Mouse (Mus musculus) thymus, postnatal 36 days (tissue): Measurements from ENCODE around the gene Mt3.
"Not testable (repeated sequence)": the region's sequence is repeated elsewhere in the genome, so short reads cannot be mapped to it uniquely, and the experiment has no call there.

Experiments
- DNase-seq, 2 experiments: peaks; one replicate each; pipeline ENCODE4 v3.0.0; 2022; ENCODE audit warnings: mixed read lengths in 2 of 2

Gene Mt3

DNA sequence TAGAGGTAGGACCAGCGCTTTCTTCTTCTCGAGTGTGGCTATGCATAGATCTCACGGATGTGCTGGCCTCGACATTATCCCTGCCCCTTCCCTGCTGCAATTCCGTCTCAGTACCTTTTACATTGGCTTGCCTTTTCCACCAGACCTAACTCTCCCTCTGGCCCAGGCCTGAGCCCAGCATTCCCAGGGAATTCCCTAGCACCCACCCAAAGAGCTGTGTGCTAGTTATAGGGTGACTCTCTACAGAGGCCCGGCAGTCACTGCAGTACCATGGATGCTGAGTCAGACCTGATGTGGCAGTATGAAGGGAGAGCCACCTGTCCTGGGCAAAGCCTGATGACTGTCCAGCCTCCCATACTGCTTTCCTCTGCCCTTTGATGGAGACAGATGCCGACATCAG is 1.0 kb downstream of the Mt3 start:
- DNase-seq: no peak

DNA sequence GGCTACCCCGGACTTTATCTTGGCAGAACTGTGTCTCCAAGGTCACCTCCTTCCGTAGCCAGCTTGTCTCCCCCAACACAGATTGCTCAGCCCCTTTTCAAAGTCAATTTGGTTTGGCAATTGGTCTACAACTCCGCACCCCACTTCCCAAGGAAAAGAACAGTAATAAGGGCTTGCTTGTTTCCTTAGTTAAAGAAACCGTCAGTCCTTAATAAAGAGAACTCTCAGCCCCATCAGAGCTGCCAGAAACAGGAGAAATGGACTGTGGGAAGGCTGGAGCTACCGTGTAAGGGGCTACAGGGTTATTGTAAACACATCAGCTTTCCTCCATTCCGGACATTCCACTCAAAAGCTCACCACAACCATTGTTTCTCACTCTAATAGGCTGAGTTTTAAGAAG is 2.1 kb downstream of the Mt3 start:
- no peak for DNase-seq

- DNase-seq: no peak
Observed at GRCm38 (mm10) chr8:94156092-94156491, 3.7 kb downstream of the Mt3 start.

- DNase-seq: not testable (repeated sequence)
Observed at GRCm38 (mm10) chr8:94165772-94166171, 13.4 kb downstream of the Mt3 start.

DNA sequence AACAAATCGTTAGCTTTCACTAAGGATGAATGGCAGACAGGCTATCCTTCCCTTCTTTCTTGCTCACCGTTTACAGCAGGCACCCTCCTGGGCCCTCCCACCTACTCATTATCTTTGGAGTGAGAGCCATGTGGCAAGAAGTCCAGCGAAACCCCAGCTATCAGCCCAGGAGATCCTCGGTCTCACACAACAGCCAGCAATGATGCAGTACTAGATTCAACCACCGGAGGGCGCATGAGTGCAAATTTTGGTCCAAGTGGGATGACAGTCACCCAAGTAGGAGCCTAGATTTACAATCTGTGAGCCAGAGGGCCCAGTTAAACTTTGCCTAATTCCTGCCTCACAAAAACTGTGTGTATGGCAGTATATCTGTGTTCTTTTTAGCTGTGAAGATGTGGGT is 14.8 kb downstream of the Mt3 start:
- DNase-seq: peak; percentile 71 to 79

DNA sequence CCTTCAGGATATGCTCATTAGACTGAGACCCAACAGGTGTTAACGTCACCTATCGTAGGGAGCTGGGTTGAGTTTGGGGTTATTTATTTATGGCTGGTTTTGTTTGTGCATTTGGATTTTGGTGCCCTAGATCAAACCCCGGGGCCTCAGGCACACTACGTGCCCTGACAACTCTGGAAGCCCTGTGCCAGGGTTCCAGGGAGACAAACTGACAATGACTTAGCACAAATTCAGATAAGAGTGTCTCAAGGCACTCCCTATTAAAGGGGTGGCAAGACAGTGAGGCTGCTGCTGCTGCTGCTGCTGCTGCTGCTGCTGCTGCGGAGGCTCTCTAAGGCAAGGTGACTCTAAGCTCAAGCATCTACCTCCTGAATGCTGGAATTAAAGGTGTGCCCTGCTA is 17.1 kb downstream of the Mt3 start:
- no peak for DNase-seq

DNA sequence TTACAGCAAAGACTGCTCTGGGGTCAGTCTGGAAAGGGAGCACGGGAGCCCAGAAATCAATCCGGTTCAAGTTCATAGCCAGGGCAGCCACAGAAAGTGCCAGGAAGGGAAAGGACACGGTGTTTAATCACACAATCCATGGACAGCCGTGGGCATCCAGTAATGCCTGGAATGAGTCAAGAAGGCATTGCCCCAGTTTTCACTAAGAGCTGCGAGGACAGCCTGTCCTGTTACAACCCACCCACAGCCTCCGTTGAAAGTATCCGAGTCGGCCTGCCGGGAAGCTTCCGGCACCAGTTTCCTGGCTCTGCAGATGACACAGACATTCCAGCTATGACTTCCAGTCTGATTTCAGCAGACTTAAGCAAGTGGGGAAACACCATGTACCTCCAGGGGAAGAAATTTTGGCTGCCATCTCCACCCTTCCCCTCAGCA is 18.9 kb downstream of the Mt3 start:
- no peak for DNase-seq

DNA sequence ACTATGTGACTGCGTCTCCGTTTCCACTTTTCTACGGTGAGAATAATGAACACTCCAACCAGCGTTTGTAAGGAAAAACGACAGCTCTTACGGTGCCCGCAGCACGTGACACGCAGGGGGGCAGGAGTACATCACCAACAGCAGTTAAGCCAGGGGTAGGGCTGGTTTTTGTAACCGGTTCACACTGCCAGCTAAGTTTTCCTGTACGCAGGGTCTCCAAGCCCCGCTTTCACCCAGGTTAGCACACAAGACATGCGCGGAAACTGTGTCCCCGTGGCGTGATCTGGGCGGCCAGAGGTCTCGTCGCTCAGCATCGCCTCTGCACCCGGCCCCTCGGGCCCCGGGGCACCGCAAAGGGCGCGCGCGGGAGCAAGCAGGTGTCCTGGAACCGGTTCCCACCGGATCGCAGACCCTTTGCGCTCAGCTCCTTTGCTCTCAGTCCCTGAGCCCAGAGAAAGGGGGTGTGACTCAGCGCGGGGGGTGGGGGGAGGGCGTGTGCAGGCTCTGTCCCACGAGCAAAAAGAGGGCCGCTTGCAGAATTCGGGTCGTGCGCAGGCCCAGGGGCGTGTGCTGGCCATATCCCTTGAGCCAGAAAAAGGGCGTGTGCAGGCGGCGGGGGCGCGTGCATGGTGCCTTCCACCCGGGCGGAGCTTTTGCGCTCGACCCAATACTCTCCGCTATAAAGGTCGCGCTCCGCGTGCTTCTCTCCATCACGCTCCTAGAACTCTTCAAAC is 19.8 kb downstream of the Mt3 start, which contains the start of gene Mt2:
Gene Mt2 (plus strand): TSS at position 590 of the 734 bp plus-strand sequence.
- DNase-seq: peak in 1 of 2 experiments; percentile 18

- DNase-seq: peak; percentile 28 to 40
Observed at GRCm38 (mm10) chr8:94172809-94173732, 20.7 kb downstream of the Mt3 start.

- no peak for DNase-seq
Observed at GRCm38 (mm10) chr8:94173848-94174403, 21.5 kb downstream of the Mt3 start.

DNA sequence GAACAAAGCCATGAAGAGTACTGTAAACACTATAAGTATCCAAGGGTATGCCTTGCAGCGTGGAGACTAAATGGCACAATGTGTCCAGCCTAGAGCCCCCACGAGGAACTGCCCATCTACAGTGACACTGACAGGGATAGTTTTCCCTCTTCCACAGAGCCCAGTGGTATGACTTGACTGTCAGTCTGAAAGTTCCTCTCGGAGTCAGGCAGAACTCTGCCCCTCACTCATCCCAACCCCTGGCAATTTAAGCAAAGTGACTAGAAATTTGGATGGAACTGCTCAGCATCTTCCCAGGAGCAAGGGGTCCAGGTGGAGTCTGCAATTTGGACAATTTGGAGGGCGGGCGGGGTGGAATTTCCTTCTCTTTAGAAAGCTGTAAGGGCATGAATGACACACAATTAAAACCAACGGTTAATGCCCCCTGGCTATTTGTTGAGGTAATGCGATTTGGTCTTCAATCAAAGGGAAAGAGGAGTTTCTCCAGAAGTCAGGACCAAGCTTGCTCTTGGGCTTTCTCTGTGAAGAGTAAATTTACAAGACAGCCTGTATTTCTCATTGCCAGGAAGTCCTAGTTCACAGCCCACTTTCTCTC is 22.3 kb downstream of the Mt3 start:
- DNase-seq: no peak

- no peak for DNase-seq
Observed at GRCm38 (mm10) chr8:94177716-94178390, 25.4 kb downstream of the Mt3 start.

GRCm38 (mm10) chr8:94178857-94179712 is 26.7 kb downstream of the Mt3 start, which contains the start of gene Mt1:
TSS of gene Mt1 (plus strand) at chr8:94179082.
- DNase-seq: peak in 1 of 2 experiments; percentile 24

DNA sequence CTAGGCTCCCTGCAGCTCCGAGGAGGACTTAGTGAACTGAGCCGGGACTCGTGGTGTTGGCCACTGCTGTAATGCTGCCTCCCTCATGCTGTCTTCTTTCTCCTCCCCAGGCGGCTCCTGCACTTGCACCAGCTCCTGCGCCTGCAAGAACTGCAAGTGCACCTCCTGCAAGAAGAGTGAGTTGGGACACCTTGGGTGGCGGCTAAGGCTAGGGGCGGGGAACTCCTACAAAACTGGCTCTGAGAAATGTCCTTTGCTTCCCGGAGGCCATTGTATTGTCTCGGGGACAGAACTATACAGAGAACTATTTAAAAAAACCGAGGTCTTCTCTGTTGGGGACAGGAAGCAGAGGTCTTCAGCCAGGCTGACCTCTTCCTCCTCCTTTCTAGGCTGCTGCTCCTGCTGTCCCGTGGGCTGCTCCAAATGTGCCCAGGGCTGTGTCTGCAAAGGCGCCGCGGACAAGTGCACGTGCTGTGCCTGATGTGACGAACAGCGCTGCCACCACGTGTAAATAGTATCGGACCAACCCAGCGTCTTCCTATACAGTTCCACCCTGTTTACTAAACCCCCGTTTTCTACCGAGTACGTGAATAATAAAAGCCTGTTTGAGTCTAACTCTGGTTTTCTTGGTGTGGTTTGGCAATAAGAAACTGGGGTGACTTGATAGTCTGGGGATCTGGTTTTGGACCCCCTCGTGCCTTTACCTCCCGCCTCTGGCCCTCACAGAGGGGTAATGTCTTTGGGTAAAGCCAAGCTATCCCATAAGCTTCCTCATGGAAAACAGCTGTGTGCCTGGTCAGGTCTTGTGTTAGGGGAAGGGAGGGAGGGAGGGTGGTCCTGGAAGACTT is 27.5 kb downstream of the Mt3 start:
- no peak for DNase-seq

DNA sequence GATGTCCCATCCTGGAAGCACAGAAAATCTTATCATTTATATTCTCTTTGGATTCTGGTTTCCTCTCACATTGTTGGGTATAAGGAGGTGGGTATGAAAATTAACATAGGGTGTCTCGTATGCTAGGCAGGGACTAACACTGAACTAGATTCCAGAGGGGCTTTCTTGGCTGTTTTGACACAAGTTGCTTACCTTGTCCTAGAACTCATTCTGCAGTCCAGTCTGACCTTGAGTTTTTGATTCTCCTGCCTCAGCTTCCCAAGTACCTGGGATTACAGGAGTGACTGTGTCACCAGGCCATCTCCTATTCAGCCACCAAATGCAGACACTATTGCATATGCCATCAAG is 28.1 kb downstream of the Mt3 start:
- DNase-seq: no peak

GRCm38 (mm10) chr8:94182055-94182929 is 29.9 kb downstream of the Mt3 start:
- DNase-seq: no peak

DNA sequence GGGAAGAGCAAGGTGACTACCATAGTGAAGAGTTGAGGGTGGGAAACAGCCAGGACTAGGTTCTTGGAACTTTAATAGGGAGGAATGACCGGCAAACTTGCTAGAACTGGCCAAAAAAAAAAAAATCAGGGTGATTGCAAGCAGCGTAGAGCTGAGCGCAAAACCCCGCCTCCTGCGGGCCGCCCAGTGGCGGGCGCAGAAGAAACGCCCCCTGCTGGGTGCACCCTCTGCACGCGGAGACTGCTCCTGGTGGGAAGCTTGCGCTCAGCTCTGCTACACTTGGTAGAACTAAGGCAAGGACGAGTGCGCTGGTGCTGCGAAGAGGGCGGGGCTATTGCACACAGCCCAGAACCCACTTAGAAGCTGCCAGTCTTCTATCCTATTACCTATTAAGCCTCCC is 30.7 kb downstream of the Mt3 start:
- DNase-seq: peak; percentile 63 to 64

GRCm38 (mm10) chr8:94184357-94184843 is 32.0 kb downstream of the Mt3 start:
- DNase-seq: no peak

DNA sequence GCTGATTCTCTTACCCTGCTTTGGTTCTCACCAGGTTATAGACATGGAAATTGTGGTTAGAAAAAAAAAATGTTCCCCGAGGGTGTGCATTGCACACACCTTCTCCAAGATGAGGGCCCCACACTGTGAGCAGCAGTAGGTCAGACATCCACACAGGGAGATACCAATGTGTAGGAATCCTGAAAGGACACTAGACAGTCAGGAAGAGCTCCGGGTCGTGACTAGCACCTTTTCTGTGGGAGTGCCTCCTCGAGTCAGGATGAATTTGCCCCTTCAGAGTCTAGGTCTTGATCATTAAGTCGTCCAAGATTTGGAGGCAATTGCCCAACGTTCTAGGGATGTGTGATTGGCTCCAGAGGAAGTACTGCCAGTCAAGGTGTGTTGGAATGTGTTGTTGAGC is 33.4 kb downstream of the Mt3 start:
- no peak for DNase-seq
